ENCODE assay signal across 1 mouse cellular context in the genomic region with DNA sequence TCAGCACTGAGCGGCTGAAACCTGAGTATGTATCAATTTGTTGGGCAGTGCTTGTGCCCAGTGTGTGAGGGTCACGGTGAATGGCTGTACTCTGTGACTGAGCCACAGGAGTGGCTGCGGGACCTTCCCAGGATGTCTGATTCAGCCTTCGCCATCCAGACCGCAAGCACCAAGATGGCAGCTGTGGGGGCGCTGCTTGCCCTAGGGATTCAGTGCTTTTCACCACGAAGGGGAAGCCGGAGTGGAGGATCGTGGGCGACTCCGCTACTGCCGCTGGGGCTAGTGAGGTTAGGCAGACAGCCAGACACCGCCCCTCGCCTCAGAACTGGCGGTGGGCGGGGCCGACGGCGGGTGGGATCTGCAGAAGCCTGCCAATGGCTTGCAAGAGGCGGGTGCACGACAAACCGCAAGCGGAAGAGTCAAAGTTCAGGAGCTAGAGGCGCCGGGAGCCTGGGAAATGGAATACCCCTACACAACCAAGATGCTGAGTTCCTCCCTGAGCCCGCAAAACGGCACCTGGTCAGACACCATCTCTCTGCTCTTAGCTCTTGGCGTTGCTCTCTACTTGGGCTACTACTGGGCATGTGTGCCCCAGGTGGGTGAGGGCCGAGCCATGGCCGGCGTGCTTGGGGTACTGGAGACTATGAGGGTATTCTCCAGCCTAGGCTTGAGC.
TF ChIP-seq lines count a peak whose summit lies in the region.

No protein-coding gene starts in this region.

TF ChIP-seq in C2C12, 6 proteins besides CTCF, POLR2A, EP300 and RAD21:
- peak; percentile 36 for TF ChIP-seq MAX (IDR thresholded peaks at IDR 0.05)
- peak; percentile 68 for TF ChIP-seq MYOD1 (IDR thresholded peaks at IDR 0.05; ENCODE audit: control insufficient read depth, insufficient read length, low read depth)
- no peak for TF ChIP-seq USF1 (IDR thresholded peaks at IDR 0.05; ENCODE audit: low read depth)
